Mouse (Mus musculus) megakaryocyte, embryonic 14.5 days (primary cell): ENCODE results near the gene Cygb. TPM values are rescaled to one million over a fixed set of nuclear protein-coding genes. Genes with fewer than 3 reads are reported as not detected.

ENCODE experiments used
- H3K27me3 ChIP-seq: replicated peaks from 2 replicates; pipeline ENCODE3; 2012; ENCODE audit warnings: inconsistent platforms
- H3K36me3 ChIP-seq: replicated peaks from 2 replicates; pipeline ENCODE3; 2012; ENCODE audit warnings: low read length, inconsistent platforms, mixed read lengths
- H3K4me1 ChIP-seq: 2 replicates; pipeline ENCODE4 v1.6.1; 2012; ENCODE audit warnings: inconsistent platforms
- H3K4me3 ChIP-seq: replicated peaks from 2 replicates; pipeline ENCODE3; 2012; ENCODE audit warnings: moderate library complexity, mild to moderate bottlenecking, inconsistent platforms
- H3K9me3 ChIP-seq: 2 replicates; pipeline ENCODE4 v1.6.1; 2012; ENCODE audit warnings: inconsistent platforms
- FLI1 ChIP-seq: IDR thresholded peaks from 2 replicates; pipeline ENCODE4 v1.6.1; 2012; ENCODE audit warnings: low read length, inconsistent platforms, mixed read lengths
- GATA1 ChIP-seq: IDR thresholded peaks from 3 replicates; pipeline ENCODE4 v1.6.1; 2012; ENCODE audit warnings: mixed read lengths, low read length, inconsistent platforms, borderline replicate concordance
- polyA plus RNA-seq: library from polyadenylated mRNA; stranded (reverse); fragments of >175 nt; gene quantifications from 2 replicates; pipeline ENCODE4 v1.2.3, GENCODE M21; 2012; ENCODE audit warnings: low replicate concordance; ENCODE audit not compliant: insufficient read depth

Cygb gene
- polyA plus RNA-seq, 1 experiment: not detected

DNA sequence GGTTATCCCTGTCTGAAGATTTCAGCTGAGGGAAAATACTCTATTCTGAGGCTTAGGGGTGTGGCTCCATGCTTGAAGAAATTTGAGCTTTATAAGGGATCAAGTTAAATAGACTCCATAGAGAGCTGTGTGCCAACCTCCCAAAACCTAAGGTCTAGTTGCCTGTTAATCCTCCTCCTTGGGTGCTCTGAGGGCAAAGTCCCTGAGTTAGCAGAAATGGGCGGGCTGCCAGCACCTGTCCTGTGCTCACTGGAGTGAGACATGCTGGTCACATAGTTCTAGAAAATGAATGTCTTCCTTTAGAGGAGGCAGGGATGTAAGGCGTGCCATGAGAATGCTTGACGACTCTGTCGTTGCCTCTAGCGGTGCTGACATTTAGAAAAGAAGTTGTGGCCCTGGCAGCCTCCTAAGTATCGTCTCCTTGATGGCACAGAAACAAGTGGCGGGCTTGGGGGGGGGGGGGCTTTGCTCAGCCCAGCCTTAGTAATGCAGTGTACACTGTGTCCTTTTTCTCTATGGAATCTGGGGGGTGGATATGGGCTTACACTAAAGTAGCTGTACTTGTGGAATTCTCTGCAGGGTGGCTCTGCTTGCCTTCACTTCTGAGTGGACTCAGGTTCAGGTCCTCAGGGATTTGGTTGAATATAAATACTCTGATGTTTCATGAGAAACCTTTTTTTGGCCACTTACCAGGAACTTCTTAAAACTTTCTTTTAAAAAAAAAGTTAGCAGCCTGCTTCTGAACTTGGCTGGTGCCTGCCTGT lies 20.7 kb upstream of the Cygb start:
- Histone ChIP-seq H3K4me3 (peak overlapping the region; percentile 38), H3K4me1 (peaks cover 80% of the 10 kb centered on the region), H3K27me3 (peaks cover 8% of the 10 kb centered on the region), H3K36me3 (peaks cover 71% of the 10 kb centered on the region), H3K9me3 (no peaks in the 10 kb centered on the region)
- TF ChIP-seq GATA1: no peak
- TF ChIP-seq FLI1: no peak

DNA sequence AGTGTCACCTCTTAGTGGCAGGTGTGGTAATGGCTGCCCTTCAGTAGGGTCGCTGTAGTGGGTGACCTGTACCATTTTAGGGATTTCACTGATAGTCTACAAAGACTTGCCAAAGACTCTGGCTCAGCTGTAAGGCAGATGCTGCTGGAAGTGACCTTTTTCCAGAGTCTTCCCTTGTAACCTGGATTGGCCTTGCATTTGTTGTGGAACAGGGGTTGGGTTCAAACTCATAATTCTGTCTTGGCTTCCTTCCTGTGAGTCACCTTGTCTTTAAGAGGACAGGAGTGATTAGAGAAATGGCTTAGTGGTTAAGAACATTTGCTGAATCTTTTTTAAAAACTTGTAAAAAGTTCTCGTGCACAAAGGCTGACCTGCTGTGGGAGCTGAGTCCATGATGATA lies 19.3 kb upstream of the Cygb start:
- Histone ChIP-seq H3K36me3 (peaks cover 57% of the 10 kb centered on the region), H3K9me3 (no peaks in the 10 kb centered on the region), H3K4me1 (peaks cover 79% of the 10 kb centered on the region), H3K27me3 (peaks cover 22% of the 10 kb centered on the region), H3K4me3 (peak overlapping the region; percentile 98)
- no peak for TF ChIP-seq FLI1
- no peak for TF ChIP-seq GATA1

DNA sequence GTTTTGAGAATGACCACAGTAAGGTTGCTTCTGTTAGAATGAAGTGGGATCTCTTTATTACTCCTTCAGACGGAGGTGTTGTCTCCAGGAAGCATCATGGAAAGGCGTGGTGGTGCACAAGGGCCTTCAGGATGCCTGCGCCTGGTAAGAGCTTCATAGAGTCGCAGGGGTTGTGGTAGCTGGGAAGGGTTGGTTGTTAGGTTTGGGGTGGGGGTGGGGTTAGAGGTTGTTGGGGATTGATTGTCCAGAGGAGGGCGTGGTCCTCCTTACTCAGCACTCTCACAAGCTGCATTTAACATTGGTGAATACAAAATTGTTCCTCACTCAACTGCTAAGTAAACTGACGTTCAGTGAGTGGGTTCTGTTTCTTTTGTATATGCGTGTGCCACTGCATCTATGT lies 18.5 kb upstream of the Cygb start:
- Histone ChIP-seq H3K4me1 (peaks cover 82% of the 10 kb centered on the region), H3K4me3 (peak overlapping the region; percentile 98), H3K36me3 (peaks cover 49% of the 10 kb centered on the region), H3K9me3 (no peaks in the 10 kb centered on the region), H3K27me3 (peaks cover 29% of the 10 kb centered on the region)
- TF ChIP-seq GATA1: no peak

DNA sequence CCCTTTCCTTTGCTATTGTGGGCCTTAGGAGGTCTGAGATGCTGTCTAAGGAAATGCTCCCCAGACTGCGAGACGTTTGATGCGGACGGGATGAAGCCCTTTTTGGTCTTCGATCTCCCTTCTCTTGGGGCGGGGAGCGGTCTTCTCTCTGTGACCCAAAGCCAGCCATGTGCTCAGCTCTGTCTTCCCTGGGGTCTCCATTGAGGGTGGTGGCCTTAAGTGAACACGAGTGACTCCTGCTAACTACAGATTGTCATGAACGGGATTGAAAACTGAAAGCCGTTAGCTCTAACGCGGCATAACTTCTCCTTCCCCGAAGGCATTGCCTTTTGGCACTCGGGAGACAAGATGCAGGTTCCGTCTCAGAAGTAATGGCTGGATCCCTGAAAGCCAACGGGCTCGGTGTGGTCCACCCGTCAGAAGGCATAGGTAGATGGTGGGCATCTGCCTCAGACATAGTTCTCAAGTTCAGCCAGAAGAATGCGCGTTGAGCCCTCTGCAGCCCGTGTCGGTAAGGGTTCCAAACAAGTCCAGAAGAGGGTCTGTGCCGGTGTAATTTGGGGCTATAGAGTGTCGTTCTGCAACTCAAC lies 17.8 kb upstream of the Cygb start:
- Histone ChIP-seq H3K9me3 (no peaks in the 10 kb centered on the region), H3K4me3 (peak overlapping the region; percentile 98), H3K4me1 (peaks cover 83% of the 10 kb centered on the region), H3K36me3 (peaks cover 43% of the 10 kb centered on the region), H3K27me3 (peaks cover 29% of the 10 kb centered on the region)
- no peak for TF ChIP-seq GATA1
- TF ChIP-seq FLI1: no peak

DNA sequence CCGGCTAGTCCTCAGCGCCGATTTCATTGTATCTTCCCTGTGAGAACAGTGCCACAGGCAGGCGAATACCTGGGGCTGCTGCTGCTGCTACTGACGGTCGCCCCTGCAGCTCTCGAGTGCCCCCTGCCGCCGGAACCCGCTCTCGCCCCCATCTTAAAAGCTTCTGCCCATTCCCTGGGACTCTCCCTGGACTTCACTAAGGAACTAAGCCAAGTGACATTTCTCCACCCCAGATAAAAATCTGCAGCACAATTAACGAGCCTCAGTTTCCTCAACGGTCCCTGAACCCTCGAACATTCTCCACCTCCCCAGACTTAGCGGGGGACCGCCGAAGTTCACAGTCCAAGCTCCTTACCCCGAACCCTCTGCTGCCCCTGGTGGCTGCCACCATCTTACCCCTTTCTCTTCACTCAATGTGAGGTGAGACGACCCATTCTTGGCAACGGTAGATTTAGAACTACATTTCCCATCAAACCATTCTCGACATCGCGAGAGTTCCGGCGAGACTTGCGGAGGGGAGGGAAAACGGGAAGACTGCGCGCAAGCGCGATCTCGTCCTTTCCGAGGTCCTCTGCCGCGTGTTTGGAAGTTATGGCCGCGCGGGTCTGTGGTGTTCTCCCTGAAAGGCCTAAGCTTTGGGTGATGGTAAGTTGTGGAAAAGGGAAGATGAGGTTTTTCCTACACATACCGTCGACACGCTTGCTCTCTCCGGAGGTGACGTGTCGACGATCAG lies 17.2 kb upstream of the Cygb start:
- H3K36me3 ChIP-seq: peaks cover 36% of the 10 kb centered on the region
- no peaks in the 10 kb centered on the region for H3K9me3 ChIP-seq
- TF ChIP-seq GATA1: no peak
- no peak for TF ChIP-seq FLI1
- H3K27me3 ChIP-seq: peaks cover 33% of the 10 kb centered on the region
- H3K4me1 ChIP-seq: peaks cover 81% of the 10 kb centered on the region
- peak overlapping the region; percentile 98 for H3K4me3 ChIP-seq

DNA sequence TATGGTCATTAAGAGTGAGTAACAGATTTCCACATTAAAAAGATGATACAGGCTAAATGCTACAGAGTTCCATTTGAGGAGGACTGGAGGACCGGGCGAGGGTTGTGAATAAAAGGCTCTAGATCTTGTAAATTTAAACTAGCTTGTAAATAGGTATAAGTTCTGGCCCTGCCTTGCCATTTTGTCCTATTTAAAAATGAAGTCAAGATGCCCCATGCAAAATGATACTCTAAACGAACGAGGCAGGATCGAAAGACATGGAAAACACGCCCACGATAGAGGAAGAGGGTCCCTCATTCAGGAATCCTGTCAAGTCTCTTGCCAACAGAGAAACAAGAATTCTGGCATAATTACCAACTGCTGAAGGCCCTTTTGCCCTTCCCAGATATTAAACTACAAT lies 16.3 kb upstream of the Cygb start:
- no peak overlapping the region for H3K4me3 ChIP-seq
- peaks cover 81% of the 10 kb centered on the region for H3K4me1 ChIP-seq
- H3K36me3 ChIP-seq: peaks cover 28% of the 10 kb centered on the region
- no peaks in the 10 kb centered on the region for H3K9me3 ChIP-seq
- peaks cover 41% of the 10 kb centered on the region for H3K27me3 ChIP-seq
- TF ChIP-seq FLI1 (no peak), GATA1 (no peak)

DNA sequence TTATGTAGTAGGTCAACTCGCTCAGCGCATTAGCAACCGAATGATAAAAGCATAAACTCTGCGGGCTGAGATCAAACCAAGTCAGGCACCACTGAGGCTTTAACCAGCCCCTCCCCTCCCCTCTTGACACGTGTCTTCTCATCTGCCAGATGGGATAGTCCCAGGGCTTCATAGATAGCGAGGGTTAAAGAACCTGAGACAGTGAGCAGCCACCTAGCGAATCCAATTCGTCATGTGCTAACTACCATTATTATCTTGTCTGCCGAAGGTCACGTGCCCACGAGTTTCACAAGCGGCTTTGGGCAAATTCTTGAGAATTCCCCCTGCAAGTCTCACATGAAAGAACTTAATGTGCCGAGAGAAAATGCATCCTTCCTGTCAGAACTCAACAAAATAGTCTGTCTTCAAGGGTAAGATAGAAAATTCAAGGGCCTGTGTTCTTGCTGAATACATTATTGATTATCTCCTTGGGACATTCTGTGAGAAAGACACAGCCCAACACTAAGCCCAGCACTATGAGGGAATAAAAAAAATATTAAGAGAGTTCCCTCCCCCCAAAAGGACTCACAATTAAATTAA lies 15.8 kb upstream of the Cygb start:
- Histone ChIP-seq H3K4me1 (peaks cover 79% of the 10 kb centered on the region), H3K27me3 (peaks cover 46% of the 10 kb centered on the region), H3K9me3 (no peaks in the 10 kb centered on the region), H3K4me3 (no peak overlapping the region), H3K36me3 (peaks cover 23% of the 10 kb centered on the region)
- TF ChIP-seq FLI1 (no peak), GATA1 (no peak)

DNA sequence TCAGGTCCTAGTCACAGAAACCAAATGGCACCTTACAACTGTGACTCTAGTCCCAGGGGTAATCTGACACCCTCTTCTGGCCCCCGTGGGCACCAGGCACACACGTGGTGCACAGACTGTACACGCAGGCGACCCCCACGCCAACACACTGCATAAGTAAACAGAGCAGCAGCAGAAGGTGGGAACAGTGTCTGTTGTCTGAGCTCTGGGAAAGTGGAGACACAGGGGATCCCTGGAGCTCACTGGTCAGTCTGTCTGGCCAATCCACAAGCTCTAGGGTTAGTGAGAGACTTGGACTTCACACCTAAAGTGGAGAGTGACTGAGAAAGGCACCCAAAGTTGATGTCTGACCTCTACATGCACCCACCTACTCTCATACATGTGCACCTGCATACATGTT lies 15.2 kb upstream of the Cygb start:
- Histone ChIP-seq H3K27me3 (peaks cover 50% of the 10 kb centered on the region), H3K36me3 (peaks cover 17% of the 10 kb centered on the region), H3K4me3 (no peak overlapping the region), H3K4me1 (peaks cover 77% of the 10 kb centered on the region), H3K9me3 (no peaks in the 10 kb centered on the region)
- TF ChIP-seq GATA1: no peak
- TF ChIP-seq FLI1: no peak

DNA sequence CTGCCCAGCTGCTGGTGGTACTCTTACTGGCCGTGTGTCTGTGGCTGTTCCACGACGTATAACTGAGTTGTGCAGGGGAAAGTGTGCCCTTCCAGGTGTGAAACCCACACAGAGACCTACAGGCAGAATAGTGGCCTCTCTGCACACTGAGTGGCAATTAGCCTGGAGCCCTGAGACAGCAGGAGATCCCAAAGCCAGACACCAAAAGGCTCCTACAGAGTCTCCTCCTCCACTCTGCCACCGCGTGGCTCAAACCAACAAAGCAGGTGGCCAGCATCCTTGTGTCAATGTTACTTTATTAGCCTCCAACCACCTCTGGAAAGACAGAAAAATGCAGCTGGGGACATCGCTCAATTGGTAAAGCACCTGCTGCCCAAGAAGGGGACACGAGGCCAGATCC lies 14.7 kb upstream of the Cygb start:
- Histone ChIP-seq H3K36me3 (peaks cover 12% of the 10 kb centered on the region), H3K4me3 (no peak overlapping the region)
- TF ChIP-seq FLI1: no peak
- TF ChIP-seq GATA1: no peak

DNA sequence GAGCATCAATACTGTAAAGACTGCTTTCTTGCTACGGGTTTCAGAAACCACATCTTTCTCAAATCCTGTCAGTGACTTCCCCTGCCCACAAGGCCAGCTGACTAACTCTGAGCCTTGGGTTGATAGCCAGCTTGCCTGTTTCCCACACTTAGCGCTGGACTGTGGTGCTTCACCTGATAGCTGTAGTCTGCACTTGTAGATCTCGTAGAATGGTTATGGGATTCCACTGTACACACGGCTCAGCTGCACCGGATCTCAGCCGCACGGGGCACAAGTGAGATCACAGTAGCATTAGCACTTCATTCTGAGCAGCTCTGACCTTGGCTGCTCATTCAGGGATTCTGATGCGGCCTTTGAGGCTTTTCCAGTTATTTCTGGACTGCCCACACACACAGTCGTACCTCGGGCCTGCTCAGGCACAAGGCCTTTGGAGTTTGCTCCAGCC lies 14.3 kb upstream of the Cygb start:
- Histone ChIP-seq H3K4me1 (peaks cover 76% of the 10 kb centered on the region), H3K36me3 (peaks cover 8% of the 10 kb centered on the region), H3K4me3 (peak overlapping the region; percentile 21), H3K27me3 (peaks cover 59% of the 10 kb centered on the region), H3K9me3 (no peaks in the 10 kb centered on the region)
- TF ChIP-seq FLI1: no peak
- TF ChIP-seq GATA1: no peak

More for the DNA sequence above, 14.7 kb upstream of the Cygb start:
- Histone ChIP-seq H3K9me3 (no peaks in the 10 kb centered on the region), H3K27me3 (peaks cover 54% of the 10 kb centered on the region), H3K4me1 (peaks cover 77% of the 10 kb centered on the region)
